Mouse (Mus musculus): ENCODE results near the gene 1700034J05Rik. TPM values are rescaled to one million over a fixed set of nuclear protein-coding genes. Genes with fewer than 3 reads are reported as not detected.

1700034J05Rik gene
- total RNA-seq (2014; rRNA removed) = not detected in 2 replicates
- not detected in 2 replicates for polyA plus RNA-seq (2012; rRNA removed)

DNA sequence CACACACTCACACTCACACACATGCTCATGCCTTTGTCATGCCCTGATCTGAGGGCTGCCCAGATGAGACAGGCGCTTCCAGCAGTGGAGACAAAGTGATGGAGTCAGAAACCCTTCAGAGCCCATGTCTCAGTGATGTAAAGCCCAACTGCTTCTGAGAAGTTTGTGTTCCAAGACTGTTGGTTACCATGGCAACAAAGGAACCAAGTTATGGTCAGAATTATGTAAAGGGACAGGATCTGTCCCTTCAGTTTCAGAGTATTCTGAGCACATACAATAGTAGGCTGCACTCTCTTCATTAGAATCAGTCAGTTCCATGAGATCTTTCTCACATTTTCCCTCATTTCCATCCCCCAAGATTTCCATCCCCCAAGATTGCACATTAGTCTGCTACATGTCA lies at the start of gene 1700034J05Rik:
1700034J05Rik (minus strand) TSS at position 165 of the 400 bp plus-strand sequence.
- Histone ChIP-seq H3K4me3 (ENCODE audit: insufficient read depth, low read depth, low read length) (no peak within 1 kb of the TSS), H3K27me3 (ENCODE audit: control insufficient read depth, insufficient read depth, low read length) (no peaks in the 10 kb centered on the region), H3K79me2 (ENCODE audit: control insufficient read depth, insufficient read depth, low read length) (peaks cover 5% of the 10 kb centered on the region; the same call in 1 of the 2 replicates), H3K27ac (replicated peaks; ENCODE audit: insufficient read depth, low read depth, low read length) (no peak within 1 kb of the TSS), H3K9ac (ENCODE audit: low read depth, low read length) (no peak within 1 kb of the TSS), H3K4me1 (ENCODE audit: control insufficient read depth, insufficient read depth, low read length) (no peaks in the 10 kb centered on the region), H3K36me3 (ENCODE audit: control insufficient read depth, insufficient read depth, low read length) (no peaks in the 10 kb centered on the region)
- WGBS = 97% methylated on average over 1 of the region's 1 CpGs
- no peak for DNase-seq (ENCODE audit: extremely low read depth, low read depth, low spot score)
- TF ChIP-seq CTCF (IDR thresholded peaks at IDR 0.05; ENCODE audit: low read depth, low read length) (no peak), POLR2A (IDR thresholded peaks at IDR 0.05; ENCODE audit: extremely low read depth, insufficient read depth, low read length) (no peak)

DNA sequence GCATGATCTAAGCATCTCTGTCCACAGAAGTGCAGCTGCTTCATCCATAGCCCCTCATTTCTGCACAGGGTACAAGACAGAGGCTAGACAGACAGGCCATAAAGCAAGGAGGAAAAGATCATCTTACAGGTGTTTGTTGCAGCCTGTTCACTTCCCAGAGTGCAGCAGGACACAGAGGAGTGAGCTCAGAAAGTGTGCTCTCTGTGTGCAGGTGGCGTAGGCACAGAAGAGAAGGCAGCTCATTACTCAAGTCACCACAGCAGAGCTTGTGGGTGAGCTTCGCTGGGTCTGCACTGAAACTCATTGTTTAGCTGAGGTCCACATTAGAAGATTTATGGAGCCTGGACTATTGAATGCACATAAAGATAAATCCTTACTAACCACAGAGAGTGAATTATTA lies 45.5 kb upstream of the 1700034J05Rik start:
- no peak for DNase-seq (ENCODE audit: extremely low read depth, low read depth, low spot score)
- Histone ChIP-seq H3K27ac (replicated peaks; ENCODE audit: insufficient read depth, low read depth, low read length) (no peak overlapping the region), H3K27me3 (ENCODE audit: control insufficient read depth, insufficient read depth, low read length) (no peaks in the 10 kb centered on the region), H3K4me1 (ENCODE audit: control insufficient read depth, insufficient read depth, low read length) (no peaks in the 10 kb centered on the region), H3K36me3 (ENCODE audit: control insufficient read depth, insufficient read depth, low read length) (peaks cover 27% of the 10 kb centered on the region), H3K9ac (ENCODE audit: low read depth, low read length) (no peak overlapping the region), H3K79me2 (ENCODE audit: control insufficient read depth, insufficient read depth, low read length) (no peaks in the 10 kb centered on the region), H3K4me3 (ENCODE audit: insufficient read depth, low read depth, low read length) (no peak overlapping the region)
- no peak for TF ChIP-seq POLR2A (IDR thresholded peaks at IDR 0.05; ENCODE audit: extremely low read depth, insufficient read depth, low read length)
- no peak for TF ChIP-seq CTCF (IDR thresholded peaks at IDR 0.05; ENCODE audit: low read depth, low read length)
- 90% methylated on average over 2 of the region's 2 CpGs for WGBS

- Histone ChIP-seq H3K36me3 (ENCODE audit: control insufficient read depth, insufficient read depth, low read length) (peaks cover 27% of the 10 kb centered on the region), H3K27me3 (ENCODE audit: control insufficient read depth, insufficient read depth, low read length) (no peaks in the 10 kb centered on the region), H3K4me3 (ENCODE audit: insufficient read depth, low read depth, low read length) (no peak overlapping the region), H3K27ac (replicated peaks; ENCODE audit: insufficient read depth, low read depth, low read length) (no peak overlapping the region), H3K79me2 (ENCODE audit: control insufficient read depth, insufficient read depth, low read length) (no peaks in the 10 kb centered on the region), H3K4me1 (ENCODE audit: control insufficient read depth, insufficient read depth, low read length) (no peaks in the 10 kb centered on the region), H3K9ac (ENCODE audit: low read depth, low read length) (no peak overlapping the region)
- no peak for DNase-seq (ENCODE audit: extremely low read depth, low read depth, low spot score)
- TF ChIP-seq CTCF (IDR thresholded peaks at IDR 0.05; ENCODE audit: low read depth, low read length) (no peak), POLR2A (IDR thresholded peaks at IDR 0.05; ENCODE audit: extremely low read depth, insufficient read depth, low read length) (no peak)
- WGBS = 87% methylated on average over 9 of the region's 9 CpGs
These were observed 45.1 kb upstream of the 1700034J05Rik start for GRCm38 (mm10) chr6:146999302-146999701.

DNA sequence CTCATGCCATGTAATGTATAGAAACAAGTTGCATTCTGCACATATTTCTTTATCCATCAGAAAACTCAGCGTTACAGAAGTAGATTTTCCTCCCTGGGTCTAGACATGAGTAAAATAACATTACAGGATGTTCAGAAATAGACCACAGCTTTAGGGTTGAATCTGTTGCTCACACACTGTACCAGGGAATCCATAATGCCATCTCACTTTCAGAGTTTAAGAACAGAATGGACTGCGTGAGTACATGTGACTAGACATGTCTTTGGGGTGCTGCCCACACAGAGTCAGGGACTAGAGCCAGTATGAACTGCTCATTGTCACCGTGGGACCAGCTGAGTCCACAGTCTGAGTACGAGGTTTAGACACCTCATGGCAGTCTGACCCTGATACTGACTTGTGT lies 44.5 kb upstream of the 1700034J05Rik start:
- no peak overlapping the region for H3K4me3 ChIP-seq (ENCODE audit: insufficient read depth, low read depth, low read length)
- no peaks in the 10 kb centered on the region for H3K27me3 ChIP-seq (ENCODE audit: control insufficient read depth, insufficient read depth, low read length)
- TF ChIP-seq POLR2A (IDR thresholded peaks at IDR 0.05; ENCODE audit: extremely low read depth, insufficient read depth, low read length) (no peak), CTCF (IDR thresholded peaks at IDR 0.05; ENCODE audit: low read depth, low read length) (no peak)
- H3K79me2 ChIP-seq (ENCODE audit: control insufficient read depth, insufficient read depth, low read length) = no peaks in the 10 kb centered on the region
- no peak for DNase-seq (ENCODE audit: extremely low read depth, low read depth, low spot score)
- no peaks in the 10 kb centered on the region for H3K4me1 ChIP-seq (ENCODE audit: control insufficient read depth, insufficient read depth, low read length)
- H3K9ac ChIP-seq (ENCODE audit: low read depth, low read length) = no peak overlapping the region
- WGBS = 89% methylated on average over 4 of the region's 4 CpGs
- peaks cover 26% of the 10 kb centered on the region for H3K36me3 ChIP-seq (ENCODE audit: control insufficient read depth, insufficient read depth, low read length)
- H3K27ac ChIP-seq (replicated peaks; ENCODE audit: insufficient read depth, low read depth, low read length) = no peak overlapping the region

GRCm38 (mm10) chr6:146997006-146997405 lies 42.8 kb upstream of the 1700034J05Rik start:
- peaks cover 24% of the 10 kb centered on the region for H3K36me3 ChIP-seq (ENCODE audit: control insufficient read depth, insufficient read depth, low read length)
- H3K27me3 ChIP-seq (ENCODE audit: control insufficient read depth, insufficient read depth, low read length) = no peaks in the 10 kb centered on the region
- no peak overlapping the region for H3K27ac ChIP-seq (replicated peaks; ENCODE audit: insufficient read depth, low read depth, low read length)
- DNase-seq (ENCODE audit: extremely low read depth, low read depth, low spot score) = no peak
- WGBS = 79% methylated on average over 6 of the region's 6 CpGs
- no peak overlapping the region for H3K4me3 ChIP-seq (ENCODE audit: insufficient read depth, low read depth, low read length)
- TF ChIP-seq POLR2A (IDR thresholded peaks at IDR 0.05; ENCODE audit: extremely low read depth, insufficient read depth, low read length) (no peak), CTCF (IDR thresholded peaks at IDR 0.05; ENCODE audit: low read depth, low read length) (no peak)
- H3K9ac ChIP-seq (ENCODE audit: low read depth, low read length) = no peak overlapping the region
- no peaks in the 10 kb centered on the region for H3K79me2 ChIP-seq (ENCODE audit: control insufficient read depth, insufficient read depth, low read length)
- no peaks in the 10 kb centered on the region for H3K4me1 ChIP-seq (ENCODE audit: control insufficient read depth, insufficient read depth, low read length)

GRCm38 (mm10) chr6:146995878-146996277 lies 41.7 kb upstream of the 1700034J05Rik start:
- 95% methylated on average over 6 of the region's 6 CpGs for WGBS
- Histone ChIP-seq H3K4me1 (ENCODE audit: control insufficient read depth, insufficient read depth, low read length) (no peaks in the 10 kb centered on the region), H3K27ac (replicated peaks; ENCODE audit: insufficient read depth, low read depth, low read length) (no peak overlapping the region), H3K36me3 (ENCODE audit: control insufficient read depth, insufficient read depth, low read length) (peaks cover 22% of the 10 kb centered on the region), H3K9ac (ENCODE audit: low read depth, low read length) (no peak overlapping the region), H3K79me2 (ENCODE audit: control insufficient read depth, insufficient read depth, low read length) (no peaks in the 10 kb centered on the region), H3K27me3 (ENCODE audit: control insufficient read depth, insufficient read depth, low read length) (no peaks in the 10 kb centered on the region), H3K4me3 (ENCODE audit: insufficient read depth, low read depth, low read length) (no peak overlapping the region)
- no peak for DNase-seq (ENCODE audit: extremely low read depth, low read depth, low spot score)
- no peak for TF ChIP-seq POLR2A (IDR thresholded peaks at IDR 0.05; ENCODE audit: extremely low read depth, insufficient read depth, low read length)
- TF ChIP-seq CTCF (IDR thresholded peaks at IDR 0.05; ENCODE audit: low read depth, low read length) = no peak
